Mouse (Mus musculus) midbrain, embryonic 10.5 days (tissue): Measurements from ENCODE around the gene Camta1. TPM values are rescaled to one million over a fixed set of nuclear protein-coding genes. Genes with fewer than 3 reads are reported as not detected.

Source experiments
- DNase-seq: peaks from one replicate; pipeline ENCODE4 v3.0.0-alpha.2; 2017; ENCODE audit warnings: low spot score
- H3K27ac ChIP-seq: fragments of 300-500 bp; sonication (generic); replicated peaks from 2 replicates; pipeline ENCODE4 v1.5.1; 2016; ENCODE audit warnings: mild to moderate bottlenecking
- H3K27me3 ChIP-seq: fragments of 300-500 bp; sonication (generic); 2 replicates; pipeline ENCODE4 v1.6.1; 2016; ENCODE audit warnings: low read depth, mild to moderate bottlenecking; ENCODE audit not compliant: poor library complexity, severe bottlenecking
- H3K36me3 ChIP-seq: fragments of 300-500 bp; sonication (generic); 2 replicates; pipeline ENCODE4 v1.6.1; 2016; ENCODE audit warnings: mild to moderate bottlenecking, moderate library complexity
- H3K4me1 ChIP-seq: fragments of 300-500 bp; sonication (generic); 2 replicates; pipeline ENCODE4 v1.6.1; 2016
- H3K4me3 ChIP-seq: fragments of 300-500 bp; sonication (generic); 2 replicates; pipeline ENCODE4 v1.5.1; 2016; ENCODE audit warnings: mild to moderate bottlenecking, moderate library complexity
- H3K9me3 ChIP-seq: fragments of 300-500 bp; sonication (generic); replicated peaks from 2 replicates; pipeline ENCODE4 v1.6.1; 2016; ENCODE audit warnings: mild to moderate bottlenecking
- WGBS: fragments of 180-500 bp; shearing (Covaris S2); methylation state at CpG from one replicate; pipeline ENCODE4 v1.1.7; 2016; 5-methylcytosine and 5-hydroxymethylcytosine counted together
- polyA plus RNA-seq: library from polyadenylated mRNA; unstranded; fragments of >200 nt; fragmentation: Nextera tagmentation; extraction: Ambion mirVana; gene quantifications from 2 replicates; pipeline ENCODE4 v1.2.1, GENCODE M21; 2016

Gene Camta1
- polyA plus RNA-seq, 1 experiment from 2014 or later: 137 TPM

DNA sequence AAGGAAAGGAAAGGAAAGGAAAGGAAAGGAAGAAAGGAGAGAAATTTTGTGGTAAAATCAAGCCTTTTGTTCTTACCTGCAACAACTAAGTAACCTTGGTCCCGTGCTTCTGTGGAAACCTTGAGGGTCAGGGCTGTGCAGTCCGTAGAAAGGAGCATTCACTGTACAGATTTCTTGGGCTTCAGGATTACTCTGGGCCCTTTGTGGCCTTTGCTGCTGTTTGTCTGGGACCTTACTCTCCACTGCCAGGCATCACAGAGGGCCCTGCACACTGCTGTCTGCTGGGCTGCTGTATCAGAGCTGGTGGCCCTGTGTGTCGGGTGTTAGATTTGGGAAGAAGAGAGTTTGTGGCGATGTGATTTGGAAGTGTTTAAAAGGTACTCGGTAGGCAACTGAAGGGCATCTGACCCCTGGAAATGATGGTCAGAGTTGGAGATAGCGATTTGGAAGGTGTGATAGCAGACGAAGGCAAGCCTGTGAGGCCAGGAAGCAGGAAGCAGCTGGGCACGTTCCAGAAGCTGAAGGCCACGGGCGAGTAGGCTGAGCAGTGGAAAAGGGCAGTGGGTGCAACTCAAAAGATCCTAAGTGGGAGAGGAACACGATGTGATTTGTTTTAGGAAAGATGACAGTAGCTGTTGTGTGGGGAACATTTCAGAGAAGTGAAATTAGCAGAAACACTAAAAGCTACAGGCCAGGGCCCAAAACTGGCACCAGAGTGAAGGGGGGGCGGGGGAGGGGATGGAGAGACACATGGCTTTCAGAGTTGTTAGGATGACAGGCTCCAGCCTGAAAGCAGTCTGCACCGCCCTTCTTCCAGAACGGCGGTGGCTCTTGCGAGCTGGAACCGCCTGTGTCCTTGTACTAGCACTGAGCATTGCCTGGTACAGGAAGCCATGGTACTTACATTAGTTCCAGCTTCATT is 992.1 kb downstream of the Camta1 start:
- 84% methylated on average over 17 of the region's 17 CpGs for WGBS
- Histone ChIP-seq H3K9me3 (no peaks in the 10 kb centered on the region), H3K27me3 (no peaks in the 10 kb centered on the region), H3K27ac (no peak overlapping the region), H3K4me1 (peaks cover 19% of the 10 kb centered on the region), H3K36me3 (peaks cover 35% of the 10 kb centered on the region), H3K4me3 (no peak overlapping the region)
- no peak for DNase-seq

DNA sequence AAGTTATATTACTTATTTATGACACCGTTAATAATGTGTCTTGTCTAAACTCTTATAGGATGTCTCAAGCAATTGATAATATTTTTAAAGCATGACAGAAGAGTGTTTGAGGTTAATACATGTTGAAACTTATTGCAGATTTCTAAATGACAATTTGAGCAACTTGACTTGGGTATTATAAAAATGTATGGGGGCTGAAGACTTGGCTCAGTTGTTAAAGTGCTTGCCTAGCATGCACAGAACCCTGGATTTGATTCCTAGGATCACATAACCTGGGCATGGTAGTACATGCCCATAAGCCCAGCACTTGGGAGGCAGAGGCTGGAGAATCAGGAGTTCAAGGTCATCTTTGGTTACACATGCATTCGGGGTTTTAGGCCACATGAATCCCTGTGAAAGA is 992.8 kb downstream of the Camta1 start:
- Histone ChIP-seq H3K9me3 (no peaks in the 10 kb centered on the region), H3K4me3 (no peak overlapping the region), H3K4me1 (peaks cover 19% of the 10 kb centered on the region), H3K27me3 (no peaks in the 10 kb centered on the region), H3K27ac (no peak overlapping the region), H3K36me3 (peaks cover 35% of the 10 kb centered on the region)
- WGBS: 84% methylated on average over 2 of the region's 2 CpGs
- no peak for DNase-seq

DNA sequence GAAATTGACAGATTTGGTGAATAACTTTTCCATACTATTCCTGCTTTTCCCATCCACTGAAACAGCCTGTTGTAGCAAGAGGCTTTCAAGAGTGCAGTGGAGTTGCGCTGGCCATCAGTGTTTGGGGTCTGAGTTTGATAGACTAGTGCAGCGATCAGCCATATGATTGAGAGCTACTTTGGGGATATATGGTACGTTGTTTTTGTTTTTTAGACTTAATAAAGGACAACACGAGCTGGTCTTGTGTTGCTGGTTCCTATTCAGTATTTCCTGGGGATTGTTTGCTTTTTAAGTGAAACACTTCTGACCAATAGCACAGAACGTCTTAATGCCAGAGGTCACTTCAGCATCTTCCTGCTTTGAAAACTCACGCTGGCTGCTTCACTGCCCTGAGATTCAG is 993.5 kb downstream of the Camta1 start:
- no peak overlapping the region for H3K4me3 ChIP-seq
- DNase-seq: no peak
- H3K9me3 ChIP-seq: no peaks in the 10 kb centered on the region
- peaks cover 19% of the 10 kb centered on the region for H3K4me1 ChIP-seq
- H3K27ac ChIP-seq: no peak overlapping the region
- H3K36me3 ChIP-seq: peaks cover 35% of the 10 kb centered on the region
- WGBS: 84% methylated on average over 6 of the region's 6 CpGs
- H3K27me3 ChIP-seq: no peaks in the 10 kb centered on the region

Other genes starting within 250 kb of the Camta1 start
- 107 and 108 TPM in 2 replicates for gene Dnajc11, start 71.8 kb upstream of the Camta1 start, polyA plus RNA-seq
- 32.1 and 36.2 TPM in 2 replicates for gene Thap3, start 127.1 kb upstream of the Camta1 start, polyA plus RNA-seq
- gene Phf13, start 134.4 kb upstream of the Camta1 start, polyA plus RNA-seq: 23.9 and 30.4 TPM in 2 replicates
- gene Klhl21, start 146.9 kb upstream of the Camta1 start, polyA plus RNA-seq: 6.9 and 8.5 TPM in 2 replicates
- gene Zbtb48, start 165.8 kb upstream of the Camta1 start, polyA plus RNA-seq: 18.7 and 25.6 TPM in 2 replicates
- 0.73 and 0.75 TPM in 2 replicates for gene Tas1r1, start 176.7 kb upstream of the Camta1 start, polyA plus RNA-seq
- 35.3 and 35.7 TPM in 2 replicates for gene Nol9, start 177.4 kb upstream of the Camta1 start, polyA plus RNA-seq
- gene Plekhg5, start 210.6 kb upstream of the Camta1 start, polyA plus RNA-seq: 8.1 and 9.5 TPM in 2 replicates